Mouse (Mus musculus): ENCODE results near the gene Atrip. TPM values are rescaled to one million over a fixed set of nuclear protein-coding genes. Genes with fewer than 3 reads are reported as not detected.

Atrip gene
- polyA plus RNA-seq, 1 experiment = 12.1 TPM

GRCm38 (mm10) chr9:109058006-109058765 is 15.7 kb downstream of the Atrip start:
- H3K4me1 ChIP-seq (ENCODE audit: control insufficient read depth, insufficient read depth, low read length) = no peaks in the 10 kb centered on the region
- H3K27me3 ChIP-seq (ENCODE audit: control insufficient read depth, insufficient read depth, low read length) = no peaks in the 10 kb centered on the region
- no peak overlapping the region for H3K4me3 ChIP-seq (ENCODE audit: control insufficient read depth, low read depth, low read length)
- TF ChIP-seq POLR2A (IDR thresholded peaks at IDR 0.05; ENCODE audit: control insufficient read depth, low read depth, low read length) (no peak), CTCF (IDR thresholded peaks at IDR 0.05; ENCODE audit: control insufficient read depth, insufficient read depth, insufficient replicate concordance, low read depth, low read length) (no peak)
- H3K27ac ChIP-seq (ENCODE audit: control insufficient read depth, insufficient read depth, low read depth, low read length) = no peak overlapping the region
- H3K36me3 ChIP-seq (ENCODE audit: control insufficient read depth, insufficient read depth, low read length) = no peaks in the 10 kb centered on the region

- H3K36me3 ChIP-seq (ENCODE audit: control insufficient read depth, insufficient read depth, low read length) = no peaks in the 10 kb centered on the region
- H3K27ac ChIP-seq (ENCODE audit: control insufficient read depth, insufficient read depth, low read depth, low read length) = no peak overlapping the region
- H3K27me3 ChIP-seq (ENCODE audit: control insufficient read depth, insufficient read depth, low read length) = no peaks in the 10 kb centered on the region
- no peaks in the 10 kb centered on the region for H3K4me1 ChIP-seq (ENCODE audit: control insufficient read depth, insufficient read depth, low read length)
- H3K4me3 ChIP-seq (ENCODE audit: control insufficient read depth, low read depth, low read length) = no peak overlapping the region
- TF ChIP-seq POLR2A (IDR thresholded peaks at IDR 0.05; ENCODE audit: control insufficient read depth, low read depth, low read length) (no peak), CTCF (IDR thresholded peaks at IDR 0.05; ENCODE audit: control insufficient read depth, insufficient read depth, insufficient replicate concordance, low read depth, low read length) (no peak)
Measured at GRCm38 (mm10) chr9:109057543-109057942, 16.4 kb downstream of the Atrip start.

GRCm38 (mm10) chr9:109056916-109057315 is 17.0 kb downstream of the Atrip start:
- Histone ChIP-seq H3K36me3 (ENCODE audit: control insufficient read depth, insufficient read depth, low read length) (no peaks in the 10 kb centered on the region), H3K4me1 (ENCODE audit: control insufficient read depth, insufficient read depth, low read length) (no peaks in the 10 kb centered on the region), H3K27me3 (ENCODE audit: control insufficient read depth, insufficient read depth, low read length) (no peaks in the 10 kb centered on the region), H3K4me3 (ENCODE audit: control insufficient read depth, low read depth, low read length) (no peak overlapping the region), H3K27ac (ENCODE audit: control insufficient read depth, insufficient read depth, low read depth, low read length) (no peak overlapping the region)
- TF ChIP-seq CTCF (IDR thresholded peaks at IDR 0.05; ENCODE audit: control insufficient read depth, insufficient read depth, insufficient replicate concordance, low read depth, low read length) = no peak
- no peak for TF ChIP-seq POLR2A (IDR thresholded peaks at IDR 0.05; ENCODE audit: control insufficient read depth, low read depth, low read length)

- Histone ChIP-seq H3K27ac (ENCODE audit: control insufficient read depth, insufficient read depth, low read depth, low read length) (no peak overlapping the region), H3K36me3 (ENCODE audit: control insufficient read depth, insufficient read depth, low read length) (no peaks in the 10 kb centered on the region), H3K4me3 (ENCODE audit: control insufficient read depth, low read depth, low read length) (no peak overlapping the region), H3K27me3 (ENCODE audit: control insufficient read depth, insufficient read depth, low read length) (no peaks in the 10 kb centered on the region), H3K4me1 (ENCODE audit: control insufficient read depth, insufficient read depth, low read length) (no peaks in the 10 kb centered on the region)
- TF ChIP-seq POLR2A (IDR thresholded peaks at IDR 0.05; ENCODE audit: control insufficient read depth, low read depth, low read length) (no peak), CTCF (IDR thresholded peaks at IDR 0.05; ENCODE audit: control insufficient read depth, insufficient read depth, insufficient replicate concordance, low read depth, low read length) (no peak)
Measured at GRCm38 (mm10) chr9:109056081-109056690, 17.7 kb downstream of the Atrip start.

- Histone ChIP-seq H3K4me1 (ENCODE audit: control insufficient read depth, insufficient read depth, low read length) (no peaks in the 10 kb centered on the region), H3K27ac (ENCODE audit: control insufficient read depth, insufficient read depth, low read depth, low read length) (no peak overlapping the region), H3K27me3 (ENCODE audit: control insufficient read depth, insufficient read depth, low read length) (no peaks in the 10 kb centered on the region), H3K36me3 (ENCODE audit: control insufficient read depth, insufficient read depth, low read length) (no peaks in the 10 kb centered on the region), H3K4me3 (ENCODE audit: control insufficient read depth, low read depth, low read length) (no peak overlapping the region)
- no peak for TF ChIP-seq CTCF (IDR thresholded peaks at IDR 0.05; ENCODE audit: control insufficient read depth, insufficient read depth, insufficient replicate concordance, low read depth, low read length)
- TF ChIP-seq POLR2A (IDR thresholded peaks at IDR 0.05; ENCODE audit: control insufficient read depth, low read depth, low read length) = no peak
Measured at GRCm38 (mm10) chr9:109055271-109056030, 18.5 kb downstream of the Atrip start.

GRCm38 (mm10) chr9:109054712-109055111 is 19.2 kb downstream of the Atrip start:
- Histone ChIP-seq H3K27me3 (ENCODE audit: control insufficient read depth, insufficient read depth, low read length) (no peaks in the 10 kb centered on the region), H3K4me1 (ENCODE audit: control insufficient read depth, insufficient read depth, low read length) (no peaks in the 10 kb centered on the region), H3K4me3 (ENCODE audit: control insufficient read depth, low read depth, low read length) (no peak overlapping the region), H3K27ac (ENCODE audit: control insufficient read depth, insufficient read depth, low read depth, low read length) (no peak overlapping the region), H3K36me3 (ENCODE audit: control insufficient read depth, insufficient read depth, low read length) (no peaks in the 10 kb centered on the region)
- TF ChIP-seq CTCF (IDR thresholded peaks at IDR 0.05; ENCODE audit: control insufficient read depth, insufficient read depth, insufficient replicate concordance, low read depth, low read length) (no peak), POLR2A (IDR thresholded peaks at IDR 0.05; ENCODE audit: control insufficient read depth, low read depth, low read length) (no peak)

GRCm38 (mm10) chr9:109053851-109054250 is 20.1 kb downstream of the Atrip start:
- H3K4me1 ChIP-seq (ENCODE audit: control insufficient read depth, insufficient read depth, low read length) = no peaks in the 10 kb centered on the region
- no peak overlapping the region for H3K4me3 ChIP-seq (ENCODE audit: control insufficient read depth, low read depth, low read length)
- TF ChIP-seq POLR2A (IDR thresholded peaks at IDR 0.05; ENCODE audit: control insufficient read depth, low read depth, low read length) (no peak), CTCF (IDR thresholded peaks at IDR 0.05; ENCODE audit: control insufficient read depth, insufficient read depth, insufficient replicate concordance, low read depth, low read length) (no peak)
- no peak overlapping the region for H3K27ac ChIP-seq (ENCODE audit: control insufficient read depth, insufficient read depth, low read depth, low read length)
- no peaks in the 10 kb centered on the region for H3K27me3 ChIP-seq (ENCODE audit: control insufficient read depth, insufficient read depth, low read length)
- H3K36me3 ChIP-seq (ENCODE audit: control insufficient read depth, insufficient read depth, low read length) = no peaks in the 10 kb centered on the region

Measured in testis, adult 2 months (tissue).